24 mouse cellular contexts compared by ENCODE assay signal in the genomic region with DNA sequence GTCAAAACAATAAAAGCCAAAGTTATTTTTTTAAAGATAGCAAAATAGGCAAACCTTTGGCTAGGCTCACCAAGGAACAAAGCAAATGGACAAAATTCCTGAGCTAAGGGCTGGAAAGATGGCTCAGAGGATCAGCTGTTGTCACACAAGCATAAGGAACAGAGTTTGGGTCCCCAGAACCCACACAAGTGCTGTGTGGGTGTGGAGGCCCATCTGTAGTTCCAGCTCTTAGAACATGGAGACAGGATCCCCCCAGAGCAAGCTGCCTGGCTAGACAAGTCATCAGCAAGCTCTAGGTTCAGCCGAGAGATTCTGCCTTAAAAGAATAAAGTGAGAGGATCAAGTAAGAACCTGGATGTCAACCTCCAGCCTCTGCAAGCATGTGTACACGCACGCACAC. TPM values are rescaled to one million over a fixed set of nuclear protein-coding genes. Genes with fewer than 3 reads are reported as not detected.
A peak's percentile ranks its signal among the peaks of the same experiment; 100 is the strongest.
DNase-seq lines count a peak whose midpoint lies in the region; ATAC-seq and TF ChIP-seq lines count a peak whose summit lies in the region.
"Had no signal": no experiment of that assay in that cellular context is flagged by ENCODE, and none has a peak within 500 bp of the region (broad histone marks: within the 10 kb centered on the region; RNA-seq: fewer than 3 reads in every experiment).

No protein-coding gene starts in this region.

- H3K27me3 ChIP-seq in midbrain, embryonic 11.5 days (ENCODE audit: control insufficient read depth, insufficient read depth, low read length), result no peaks in the 10 kb centered on the region
- no peaks in the 10 kb centered on the region for H3K27me3 ChIP-seq in midbrain, embryonic 16.5 days (ENCODE audit: control insufficient read depth, insufficient read depth, low read depth, low read length)
- H3K27me3 ChIP-seq: embryonic facial prominence, embryonic 12.5 days had no signal

- no peak for TF ChIP-seq CTCF in layer of hippocampus, adult 2 months (conservative IDR thresholded peaks at IDR 0.05)

- H3K4me2 ChIP-seq in midbrain, embryonic 11.5 days, result no peak overlapping the region
- H3K4me2 ChIP-seq in midbrain, embryonic 16.5 days (ENCODE audit: low read length), result no peak overlapping the region
- H3K4me2 ChIP-seq: embryonic facial prominence, embryonic 12.5 days; forebrain, embryonic 12.5 days; hindbrain, embryonic 13.5 days had no signal

- H3K9me3 ChIP-seq in midbrain, embryonic 11.5 days (ENCODE audit: control insufficient read depth, low read length), result no peaks in the 10 kb centered on the region
- no peaks in the 10 kb centered on the region for H3K9me3 ChIP-seq in midbrain, embryonic 16.5 days (replicated peaks; ENCODE audit: control insufficient read depth, low read length, poor library complexity, severe bottlenecking)
- H3K9me3 ChIP-seq: embryonic facial prominence, embryonic 12.5 days; forebrain, embryonic 12.5 days; hindbrain, embryonic 13.5 days had no signal

- 0 out of 2 replicates have a peak overlapping the region, but pooled peaks have one; percentile 32 for H3K27ac ChIP-seq in layer of hippocampus, adult 2 months
- no peak overlapping the region for H3K27ac ChIP-seq in midbrain, embryonic 11.5 days (ENCODE audit: low read depth, low read length)
- no peak overlapping the region for H3K27ac ChIP-seq in midbrain, embryonic 16.5 days (ENCODE audit: low read length)
- H3K27ac ChIP-seq: embryonic facial prominence, embryonic 12.5 days; forebrain, embryonic 12.5 days; hindbrain, embryonic 13.5 days had no signal

- no peaks in the 10 kb centered on the region for H3K4me1 ChIP-seq in midbrain, embryonic 11.5 days (ENCODE audit: control insufficient read depth, insufficient read depth, low read length)
- no peaks in the 10 kb centered on the region for H3K4me1 ChIP-seq in midbrain, embryonic 16.5 days (ENCODE audit: control insufficient read depth, insufficient read depth, low read length)
- H3K4me1 ChIP-seq: embryonic facial prominence, embryonic 12.5 days; hindbrain, embryonic 13.5 days had no signal

- 82% methylated on average over 3 of the region's 3 CpGs for WGBS in midbrain, embryonic 11.5 days
- 72% methylated on average over 3 of the region's 3 CpGs for WGBS in midbrain, embryonic 16.5 days

- no peak overlapping the region for H3K9ac ChIP-seq in midbrain, embryonic 11.5 days (ENCODE audit: low read length)
- no peak overlapping the region for H3K9ac ChIP-seq in midbrain, embryonic 16.5 days (ENCODE audit: low read depth, low read length)
- H3K9ac ChIP-seq: embryonic facial prominence, embryonic 12.5 days; forebrain, embryonic 12.5 days; forebrain, postnatal 0 days; hindbrain, embryonic 13.5 days had no signal

- no peaks in the 10 kb centered on the region for H3K36me3 ChIP-seq in midbrain, embryonic 11.5 days (ENCODE audit: control insufficient read depth, insufficient read depth, low read length)
- no peaks in the 10 kb centered on the region for H3K36me3 ChIP-seq in midbrain, embryonic 16.5 days (ENCODE audit: control insufficient read depth, insufficient read depth, low read length)
- H3K36me3 ChIP-seq: embryonic facial prominence, embryonic 12.5 days; forebrain, embryonic 12.5 days; hindbrain, embryonic 13.5 days had no signal

- DNase-seq in frontal cortex, adult 2 months (ENCODE audit: extremely low spot score in 1 of 2, low spot score in 1 of 2), result no peak
- DNase-seq in layer of hippocampus, adult 2 months (ENCODE audit: low spot score in 2 of 2), result peak in 1 of 2 experiments; percentile 37
- DNase-seq in layer of hippocampus, postnatal 25 days (ENCODE audit: extremely low spot score in 1 of 2, low spot score in 1 of 2), result no peak
- DNase-seq in midbrain, embryonic 11.5 days (ENCODE audit: low spot score, missing footprints), result peak; percentile 47
- DNase-seq in brain, adult 2 months (ENCODE audit: low read depth, low spot score), result peak; percentile 74
- DNase-seq: adrenal gland, postnatal 10 days; cerebellum, adult 11-12 months; cerebellum, adult 9-10 months; cerebellum, postnatal 25 days; forebrain, postnatal 0 days; gastrocnemius, postnatal 36 days; heart, postnatal 10 days had no signal

- no peak overlapping the region for H3K4me3 ChIP-seq in layer of hippocampus, adult 2 months
- H3K4me3 ChIP-seq in midbrain, embryonic 11.5 days (ENCODE audit: low read depth, low read length), result no peak overlapping the region
- H3K4me3 ChIP-seq in midbrain, embryonic 16.5 days (ENCODE audit: low read depth, low read length), result no peak overlapping the region
- H3K4me3 ChIP-seq: embryonic facial prominence, embryonic 12.5 days; forebrain, embryonic 12.5 days; hindbrain, embryonic 13.5 days had no signal

- ATAC-seq in frontal cortex, adult (ENCODE audit: low TSS enrichment), result peak; percentile 28; the same call in 1 of the 2 replicates
- no peak for ATAC-seq in midbrain, embryonic 11.5 days (ENCODE audit: low FRiP score)
- no peak for ATAC-seq in midbrain, embryonic 16.5 days
- ATAC-seq: forebrain, postnatal 0 days had no signal

RNA-seq across cellular contexts. Expression of a gene that starts 11.9 kb away (rescaled TPM):
- polyA plus RNA-seq in frontal cortex, adult 2 months (2012; rRNA removed), result 175 and 199 TPM in 2 replicates
- 100 to 1,000 TPM; 154 to 155 TPM for total RNA-seq in layer of hippocampus, adult 2 months (2021)
- total RNA-seq in layer of hippocampus, postnatal 25 days (2021), result 100 to 1,000 TPM; 137 to 149 TPM
- polyA plus RNA-seq in midbrain, embryonic 11.5 days (2014; fragmentation: Nextera tagmentation; extraction: Ambion mirVana), result 2.2 and 2.9 TPM in 2 replicates
- polyA plus RNA-seq in midbrain, embryonic 16.5 days (2015; fragmentation: Nextera tagmentation; extraction: Ambion mirVana), result 44.1 and 45.8 TPM in 2 replicates
- total RNA-seq: hematopoietic stem cell, adult 5-6 weeks had no signal
- polyA plus RNA-seq: C2C12 had no signal

RNA-seq across cellular contexts. Expression of a gene that starts 30.5 kb away (rescaled TPM):
- polyA plus RNA-seq in frontal cortex, adult 2 months (2012; rRNA removed), result 0.22 TPM in 1 of 2 replicates, not detected in the other
- under 1 TPM; 0.42 to 0.51 TPM for total RNA-seq in layer of hippocampus, adult 2 months (2021)
- total RNA-seq in layer of hippocampus, postnatal 25 days (2021), result under 1 TPM; 0.64 to 0.87 TPM
- polyA plus RNA-seq in midbrain, embryonic 11.5 days (2014; fragmentation: Nextera tagmentation; extraction: Ambion mirVana), result 0.40 and 0.87 TPM in 2 replicates
- polyA plus RNA-seq in midbrain, embryonic 16.5 days (2015; fragmentation: Nextera tagmentation; extraction: Ambion mirVana), result 2.0 and 2.3 TPM in 2 replicates
- total RNA-seq: adrenal gland, postnatal 10 days; adrenal gland, postnatal 4 days; forebrain, postnatal 0 days; hematopoietic stem cell, adult 5-6 weeks; MEL had no signal
- polyA plus RNA-seq: C2C12; cortical plate, adult 2 months had no signal

RNA-seq across cellular contexts. Expression of a gene that starts 45.1 kb away (rescaled TPM):
- 126 and 151 TPM in 2 replicates for polyA plus RNA-seq in frontal cortex, adult 2 months (2012; rRNA removed)
- total RNA-seq in layer of hippocampus, adult 2 months (2021), result 100 to 1,000 TPM; 187 to 211 TPM
- total RNA-seq in layer of hippocampus, postnatal 25 days (2021), result 100 to 1,000 TPM; 208 to 224 TPM
- polyA plus RNA-seq in midbrain, embryonic 11.5 days (2014; fragmentation: Nextera tagmentation; extraction: Ambion mirVana), result 17.6 and 22.3 TPM in 2 replicates
- 53.8 and 56.8 TPM in 2 replicates for polyA plus RNA-seq in midbrain, embryonic 16.5 days (2015; fragmentation: Nextera tagmentation; extraction: Ambion mirVana)

RNA-seq across cellular contexts. Expression of a gene that starts 48.0 kb away (rescaled TPM):
- polyA plus RNA-seq in frontal cortex, adult 2 months (2012; rRNA removed), result 0.14 TPM in 1 of 2 replicates, not detected in the other
- 1 to 10 TPM in 1 of 2 experiments, under 1 TPM in 1; 0.90 to 1.0 TPM for total RNA-seq in layer of hippocampus, adult 2 months (2021)
- under 1 TPM; 0.64 to 0.80 TPM for total RNA-seq in layer of hippocampus, postnatal 25 days (2021)
- polyA plus RNA-seq in midbrain, embryonic 11.5 days (2014; fragmentation: Nextera tagmentation; extraction: Ambion mirVana), result 0.57 and 0.66 TPM in 2 replicates
- polyA plus RNA-seq in midbrain, embryonic 16.5 days (2015; fragmentation: Nextera tagmentation; extraction: Ambion mirVana), result 0.67 and 0.76 TPM in 2 replicates
- total RNA-seq: adrenal gland, postnatal 10 days; forebrain, postnatal 0 days; gastrocnemius, adult 8-10 months; gastrocnemius, postnatal 36 days; hematopoietic stem cell, adult 5-6 weeks; MEL had no signal
- polyA plus RNA-seq: C2C12; heart, embryonic 14.5 days had no signal

RNA-seq across cellular contexts. Expression of a gene that starts 50.8 kb away (rescaled TPM):
- 0.11 and 0.18 TPM in 2 replicates for polyA plus RNA-seq in frontal cortex, adult 2 months (2012; rRNA removed)
- not detected for total RNA-seq in layer of hippocampus, adult 2 months (2021)
- under 1 TPM; 0.12 to 0.20 TPM for total RNA-seq in layer of hippocampus, postnatal 25 days (2021)
- 0.05 and 0.11 TPM in 2 replicates for polyA plus RNA-seq in midbrain, embryonic 11.5 days (2014; fragmentation: Nextera tagmentation; extraction: Ambion mirVana)
- 0.06 TPM in 1 of 2 replicates, not detected in the other for polyA plus RNA-seq in midbrain, embryonic 16.5 days (2015; fragmentation: Nextera tagmentation; extraction: Ambion mirVana)
- total RNA-seq: adrenal gland, postnatal 10 days; adrenal gland, postnatal 4 days; forebrain, postnatal 0 days; gastrocnemius, adult 8-10 months; gastrocnemius, postnatal 36 days; heart, postnatal 10 days; hematopoietic stem cell, adult 5-6 weeks; MEL had no signal
- polyA plus RNA-seq: C2C12; forebrain, embryonic 12.5 days; heart, embryonic 14.5 days; hindbrain, embryonic 13.5 days had no signal

Comparison
In these comparisons a context has a peak if more than half of its experiments do, and no peak if none do; other contexts are left out.
1. RNA of a gene that starts 11.9 kb away (polyA plus RNA-seq): 175 to 199 TPM in frontal cortex, adult 2 months and 44.1 to 45.8 TPM in midbrain, embryonic 16.5 days; 2.2 to 2.9 TPM in midbrain, embryonic 11.5 days; every median in the first group is over 10 times any median in the second.
2. DNase-seq: peak in midbrain, embryonic 11.5 days (single experiment) and brain, adult 2 months (single experiment); none in frontal cortex, adult 2 months (0 of 2) and layer of hippocampus, postnatal 25 days (0 of 2).